Mouse (Mus musculus): ENCODE results near the gene Pga5. TPM values are rescaled to one million over a fixed set of nuclear protein-coding genes. Genes with fewer than 3 reads are reported as not detected.

The Pga5 gene
- polyA plus RNA-seq (2012; rRNA removed) = 0.07 TPM in 1 of 2 replicates, not detected in the other

- peak; percentile 87 for DNase-seq (ENCODE audit: low read depth)
- TF ChIP-seq POLR2A (IDR thresholded peaks at IDR 0.05; ENCODE audit: borderline replicate concordance, extremely low read depth, insufficient read depth, insufficient read length, poor library complexity, severe bottlenecking) (no peak), CTCF (IDR thresholded peaks at IDR 0.05; ENCODE audit: borderline replicate concordance, extremely low read depth, insufficient read depth, insufficient read length) (peak; percentile 93)
Observed at GRCm38 (mm10) chr19:10677915-10678771, at the start of gene Pga5. Gene Pga5, minus strand, starts transcription at chr19:10678071.

- TF ChIP-seq CTCF (IDR thresholded peaks at IDR 0.05; ENCODE audit: borderline replicate concordance, extremely low read depth, insufficient read depth, insufficient read length) (no peak), POLR2A (IDR thresholded peaks at IDR 0.05; ENCODE audit: borderline replicate concordance, extremely low read depth, insufficient read depth, insufficient read length, poor library complexity, severe bottlenecking) (no peak)
- DNase-seq (ENCODE audit: low read depth) = no peak
Observed at GRCm38 (mm10) chr19:10724629-10725363, 46.9 kb upstream of the Pga5 start.

GRCm38 (mm10) chr19:10723649-10724048 is 45.8 kb upstream of the Pga5 start:
- TF ChIP-seq CTCF (IDR thresholded peaks at IDR 0.05; ENCODE audit: borderline replicate concordance, extremely low read depth, insufficient read depth, insufficient read length) = no peak
- no peak for TF ChIP-seq POLR2A (IDR thresholded peaks at IDR 0.05; ENCODE audit: borderline replicate concordance, extremely low read depth, insufficient read depth, insufficient read length, poor library complexity, severe bottlenecking)
- DNase-seq (ENCODE audit: low read depth) = peak; percentile 82

GRCm38 (mm10) chr19:10723084-10723483 is 45.2 kb upstream of the Pga5 start:
- no peak for TF ChIP-seq POLR2A (IDR thresholded peaks at IDR 0.05; ENCODE audit: borderline replicate concordance, extremely low read depth, insufficient read depth, insufficient read length, poor library complexity, severe bottlenecking)
- no peak for TF ChIP-seq CTCF (IDR thresholded peaks at IDR 0.05; ENCODE audit: borderline replicate concordance, extremely low read depth, insufficient read depth, insufficient read length)
- no peak for DNase-seq (ENCODE audit: low read depth)

GRCm38 (mm10) chr19:10721064-10721463 is 43.2 kb upstream of the Pga5 start:
- TF ChIP-seq CTCF (IDR thresholded peaks at IDR 0.05; ENCODE audit: borderline replicate concordance, extremely low read depth, insufficient read depth, insufficient read length) (no peak), POLR2A (IDR thresholded peaks at IDR 0.05; ENCODE audit: borderline replicate concordance, extremely low read depth, insufficient read depth, insufficient read length, poor library complexity, severe bottlenecking) (no peak)
- DNase-seq (ENCODE audit: low read depth) = no peak

GRCm38 (mm10) chr19:10720524-10720923 is 42.7 kb upstream of the Pga5 start:
- no peak for DNase-seq (ENCODE audit: low read depth)
- no peak for TF ChIP-seq CTCF (IDR thresholded peaks at IDR 0.05; ENCODE audit: borderline replicate concordance, extremely low read depth, insufficient read depth, insufficient read length)
- no peak for TF ChIP-seq POLR2A (IDR thresholded peaks at IDR 0.05; ENCODE audit: borderline replicate concordance, extremely low read depth, insufficient read depth, insufficient read length, poor library complexity, severe bottlenecking)

- peak; percentile 82 for DNase-seq (ENCODE audit: low read depth)
- TF ChIP-seq CTCF (IDR thresholded peaks at IDR 0.05; ENCODE audit: borderline replicate concordance, extremely low read depth, insufficient read depth, insufficient read length) (no peak), POLR2A (IDR thresholded peaks at IDR 0.05; ENCODE audit: borderline replicate concordance, extremely low read depth, insufficient read depth, insufficient read length, poor library complexity, severe bottlenecking) (no peak)
Observed at GRCm38 (mm10) chr19:10719751-10720150, 41.9 kb upstream of the Pga5 start.

GRCm38 (mm10) chr19:10718251-10718775 is 40.4 kb upstream of the Pga5 start:
- no peak for DNase-seq (ENCODE audit: low read depth)

GRCm38 (mm10) chr19:10715476-10715875 is 37.6 kb upstream of the Pga5 start:
- TF ChIP-seq CTCF (IDR thresholded peaks at IDR 0.05; ENCODE audit: borderline replicate concordance, extremely low read depth, insufficient read depth, insufficient read length) = no peak
- no peak for TF ChIP-seq POLR2A (IDR thresholded peaks at IDR 0.05; ENCODE audit: borderline replicate concordance, extremely low read depth, insufficient read depth, insufficient read length, poor library complexity, severe bottlenecking)
- no peak for DNase-seq (ENCODE audit: low read depth)

More at GRCm38 (mm10) chr19:10718251-10718775, 40.4 kb upstream of the Pga5 start:
- TF ChIP-seq CTCF (IDR thresholded peaks at IDR 0.05; ENCODE audit: borderline replicate concordance, extremely low read depth, insufficient read depth, insufficient read length) (no peak), POLR2A (IDR thresholded peaks at IDR 0.05; ENCODE audit: borderline replicate concordance, extremely low read depth, insufficient read depth, insufficient read length, poor library complexity, severe bottlenecking) (no peak)

GRCm38 (mm10) chr19:10714682-10715475 is 37.0 kb upstream of the Pga5 start:
- TF ChIP-seq POLR2A (IDR thresholded peaks at IDR 0.05; ENCODE audit: borderline replicate concordance, extremely low read depth, insufficient read depth, insufficient read length, poor library complexity, severe bottlenecking) (no peak), CTCF (IDR thresholded peaks at IDR 0.05; ENCODE audit: borderline replicate concordance, extremely low read depth, insufficient read depth, insufficient read length) (peak; percentile 78; the same call in 1 of the 2 replicates)
- DNase-seq (ENCODE audit: low read depth) = peak; percentile 91

Data from brain, embryonic 14.5 days (tissue).